Mouse (Mus musculus): Measurements from ENCODE around the gene Pebp1. TPM values are rescaled to one million over a fixed set of nuclear protein-coding genes. Genes with fewer than 3 reads are reported as not detected.

Pebp1 gene
- total RNA-seq, 2 experiments from 2014 or later = 763 to 803 TPM

- DNase-seq = no peak
Measured at GRCm38 (mm10) chr5:117240761-117241322, 46.6 kb downstream of the Pebp1 start.

- no peak for DNase-seq
Measured at GRCm38 (mm10) chr5:117240321-117240731, 47.1 kb downstream of the Pebp1 start.

GRCm38 (mm10) chr5:117239106-117239505 lies 48.3 kb downstream of the Pebp1 start:
- no peak for DNase-seq

- no peak for DNase-seq
Measured at GRCm38 (mm10) chr5:117236540-117236939, 50.9 kb downstream of the Pebp1 start.

Other genes starting within 250 kb of the Pebp1 start
- gene Suds3, start 171.5 kb downstream of the Pebp1 start, total RNA-seq (2021) = 100 to 1,000 TPM; 100 to 109 TPM
- 10 to 100 TPM; 26.0 to 29.3 TPM for gene Taok3, start 167.5 kb downstream of the Pebp1 start, total RNA-seq (2021)
- gene Vsig10, start 31.5 kb upstream of the Pebp1 start, total RNA-seq (2021) = 10 to 100 TPM; 23.4 to 26.0 TPM
- 10 to 100 TPM; 92.8 to 97.5 TPM for gene Wsb2, start 69.7 kb upstream of the Pebp1 start, total RNA-seq (2021)
- 10 to 100 TPM; 16.3 to 27.8 TPM for gene Rfc5, start 101.4 kb upstream of the Pebp1 start, total RNA-seq (2021)
- 1 to 10 TPM; 3.6 to 5.1 TPM for gene Ksr2, start 126.4 kb upstream of the Pebp1 start, total RNA-seq (2021)

Data from adrenal gland, postnatal 10 days (tissue).